Mouse (Mus musculus) adrenal gland, postnatal 36 days (tissue): ENCODE measurements around the gene Irak2. TPM values are rescaled to one million over a fixed set of nuclear protein-coding genes. Genes with fewer than 3 reads are reported as not detected.

Experiments used
- DNase-seq, 2 experiments: peaks; one replicate each; pipeline ENCODE4 v3.0.0; 2021; ENCODE audit warnings: mixed read lengths in 1 of 2
- total RNA-seq, 2 experiments: library from RNA; stranded (reverse); gene quantifications; 2 replicates each; pipeline ENCODE4 v1.2.3; 2021

The Irak2 gene
- total RNA-seq, 2 experiments from 2014 or later, result 17.8 to 21.9 TPM

DNA sequence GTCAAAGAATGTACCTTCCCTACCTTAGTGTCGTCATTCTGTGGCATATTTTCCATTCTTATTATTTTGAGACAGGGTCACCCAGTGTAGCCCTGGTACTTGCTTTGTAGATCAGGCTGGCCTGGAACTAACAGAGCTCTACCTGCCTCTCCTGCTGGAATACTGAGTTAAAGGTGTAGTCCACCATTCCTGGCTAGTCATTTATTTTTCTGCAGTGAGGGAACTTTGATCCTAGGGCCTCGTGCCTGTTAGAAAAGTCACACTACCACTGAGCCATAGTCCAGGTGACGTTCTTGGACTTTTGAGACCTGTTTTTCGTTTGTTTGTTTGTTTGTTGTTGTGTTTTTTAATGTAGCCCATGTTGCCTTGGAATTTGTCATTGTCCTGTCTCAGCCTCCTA is 934 bp downstream of the Irak2 start:
- DNase-seq, result no peak

DNA sequence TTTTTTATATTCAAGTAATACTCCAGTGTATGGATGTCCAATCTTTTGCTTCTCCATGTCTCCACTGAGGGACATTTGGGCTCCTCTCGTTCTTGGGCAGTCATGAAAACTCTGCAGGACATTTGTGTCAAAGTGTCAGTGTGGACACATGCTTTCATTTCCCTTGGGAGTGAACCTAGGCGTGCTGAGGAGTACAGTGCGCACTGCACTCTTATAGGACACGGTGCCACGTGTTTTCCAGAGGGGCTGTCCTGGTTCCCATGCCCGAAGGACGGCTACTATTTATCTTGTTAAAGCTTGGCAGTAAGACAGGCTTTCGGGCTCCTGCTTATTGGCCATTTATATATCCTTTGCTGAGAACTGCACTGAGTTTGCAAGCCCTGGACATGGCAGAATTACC is 4.3 kb downstream of the Irak2 start:
- no peak for DNase-seq

DNA sequence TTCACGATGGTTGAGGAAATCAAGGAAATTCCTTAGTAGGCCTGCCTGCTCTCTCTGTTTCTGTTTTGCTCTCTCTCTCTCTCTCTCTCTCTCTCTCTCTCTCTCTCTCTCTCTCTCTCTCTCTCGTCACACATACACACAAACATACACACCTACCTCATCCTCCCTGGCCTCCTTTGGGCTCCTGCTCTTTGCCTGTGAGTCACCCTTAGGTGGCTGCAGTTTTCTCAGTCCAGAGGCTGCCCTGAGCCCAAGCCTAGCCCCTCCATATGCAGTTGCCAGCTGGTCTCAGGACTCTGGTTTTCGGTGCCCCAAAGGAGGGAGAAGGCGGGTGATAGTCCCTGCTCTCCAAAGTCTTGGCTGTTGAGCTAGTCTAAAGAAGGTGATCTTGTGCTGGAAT is 4.8 kb downstream of the Irak2 start:
- no peak for DNase-seq

DNA sequence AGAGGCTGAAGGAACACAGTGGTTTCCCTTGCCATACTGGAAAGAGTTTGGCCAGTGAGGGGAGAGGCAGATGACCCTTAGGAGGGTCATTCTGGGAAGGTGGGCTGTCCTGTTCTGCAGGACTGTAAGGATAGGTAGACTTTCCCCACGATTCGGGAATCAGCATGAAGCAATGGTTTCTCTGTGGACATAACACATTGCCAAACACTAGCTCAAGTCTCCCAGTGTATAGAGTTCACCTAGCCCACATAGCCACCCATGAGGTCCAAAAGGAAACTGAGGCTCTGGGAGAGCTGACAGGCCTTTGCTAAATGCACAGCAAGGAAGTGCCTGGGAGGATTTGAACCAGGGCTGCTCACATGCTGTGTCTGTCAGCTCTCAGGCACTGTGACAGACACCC is 5.7 kb downstream of the Irak2 start:
- no peak for DNase-seq

DNA sequence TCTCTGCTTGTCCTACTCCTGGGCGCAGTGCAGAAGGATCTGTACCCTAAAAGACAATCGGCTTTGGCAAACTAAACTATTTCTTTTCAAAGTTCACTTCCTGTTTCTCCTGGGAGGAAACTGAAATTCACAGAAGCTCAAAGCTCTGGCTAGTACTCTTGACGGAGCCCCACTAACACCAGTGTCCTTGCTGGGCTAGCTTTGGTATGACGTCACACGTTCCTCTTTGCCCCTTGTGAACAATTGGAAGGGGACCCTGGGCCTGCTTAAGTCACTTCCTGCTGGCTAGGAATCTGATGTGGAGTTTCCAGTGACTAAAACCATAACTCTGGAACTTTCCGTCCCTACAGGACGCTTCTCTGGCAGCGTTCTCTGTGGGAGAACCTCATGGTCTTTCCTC is 6.5 kb downstream of the Irak2 start:
- peak; percentile 46 to 53 for DNase-seq

DNA sequence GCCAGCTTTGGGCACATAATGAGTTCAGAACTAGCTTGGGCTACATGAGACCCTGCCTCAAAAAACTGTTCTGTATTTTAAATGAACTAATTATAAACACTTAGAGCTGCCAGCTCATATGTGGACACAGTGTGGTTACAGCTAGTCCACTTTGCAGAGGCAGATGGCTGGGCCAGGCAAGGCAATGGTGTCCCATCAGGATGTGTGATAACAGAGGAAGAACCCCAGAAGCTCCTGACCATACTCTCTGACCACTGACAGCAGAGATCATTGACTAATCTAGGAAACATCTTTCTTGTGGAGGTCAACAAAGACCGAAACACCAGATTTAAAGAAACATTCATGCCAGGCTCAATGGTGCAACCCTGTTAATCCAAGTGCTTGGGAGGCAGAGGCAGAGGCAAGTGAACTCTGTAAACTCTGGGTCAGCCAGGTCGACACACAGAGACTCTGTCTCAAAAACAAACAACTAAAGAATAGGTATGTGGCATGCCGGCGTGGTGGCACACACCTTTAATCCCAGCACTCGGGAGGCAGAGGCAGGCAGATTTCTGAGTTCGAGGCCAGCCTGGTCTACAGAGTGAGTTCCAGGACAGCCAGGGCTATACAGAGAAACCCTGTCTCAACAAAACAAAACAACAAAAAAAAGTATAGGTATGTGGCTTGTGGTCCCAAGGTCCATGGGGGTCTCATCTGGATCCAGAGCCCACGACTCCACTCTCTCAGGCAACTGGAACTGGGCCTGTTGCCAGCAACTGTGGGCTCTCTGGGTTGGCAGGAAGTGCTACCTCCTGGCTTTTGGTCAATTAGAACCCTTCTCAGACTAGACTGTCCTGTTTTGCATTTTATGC is 11.3 kb downstream of the Irak2 start:
- peak in 1 of 2 experiments; percentile 32 for DNase-seq

DNA sequence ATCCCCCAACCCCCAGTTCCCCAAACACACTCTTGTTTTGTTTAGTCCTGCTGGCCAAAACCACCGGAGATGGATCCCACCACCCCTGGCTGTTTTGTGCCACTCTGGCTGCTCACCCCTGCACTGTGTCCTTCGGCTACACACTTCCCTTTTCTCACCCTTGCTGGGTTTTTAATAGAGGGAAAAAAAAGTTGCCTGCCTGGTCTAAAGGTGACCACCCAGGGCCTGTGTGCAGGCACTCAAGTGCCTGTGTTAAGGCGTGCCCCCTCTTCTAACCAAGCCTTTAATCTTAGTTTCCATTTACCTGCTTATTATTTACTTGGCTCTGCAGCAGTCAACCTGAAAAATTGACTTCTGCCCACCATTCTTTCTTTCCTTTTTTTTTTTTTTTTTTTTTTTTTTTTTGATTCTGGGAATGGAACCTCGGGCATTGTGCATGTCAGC is 12.0 kb downstream of the Irak2 start:
- DNase-seq, result no peak

DNA sequence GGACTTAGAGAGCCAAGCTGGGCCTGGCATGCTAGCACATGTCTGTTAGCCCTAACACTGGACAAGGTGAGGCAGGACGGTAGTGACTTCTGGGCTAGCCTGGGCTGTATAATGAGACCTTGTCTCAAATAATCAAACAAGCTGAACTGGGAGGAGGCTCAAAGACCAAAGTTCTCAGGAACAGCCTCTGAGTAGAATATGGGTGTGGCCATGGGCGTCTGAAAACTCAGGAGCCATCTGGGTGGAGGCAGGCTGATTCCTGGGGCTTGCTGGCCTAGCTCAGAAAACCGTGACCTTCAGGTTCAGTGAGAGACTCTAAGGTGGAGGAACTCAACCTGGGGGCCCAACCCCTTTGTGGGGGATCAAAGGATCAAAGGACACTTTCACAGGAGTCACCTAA is 13.4 kb downstream of the Irak2 start:
- DNase-seq, result no peak

DNA sequence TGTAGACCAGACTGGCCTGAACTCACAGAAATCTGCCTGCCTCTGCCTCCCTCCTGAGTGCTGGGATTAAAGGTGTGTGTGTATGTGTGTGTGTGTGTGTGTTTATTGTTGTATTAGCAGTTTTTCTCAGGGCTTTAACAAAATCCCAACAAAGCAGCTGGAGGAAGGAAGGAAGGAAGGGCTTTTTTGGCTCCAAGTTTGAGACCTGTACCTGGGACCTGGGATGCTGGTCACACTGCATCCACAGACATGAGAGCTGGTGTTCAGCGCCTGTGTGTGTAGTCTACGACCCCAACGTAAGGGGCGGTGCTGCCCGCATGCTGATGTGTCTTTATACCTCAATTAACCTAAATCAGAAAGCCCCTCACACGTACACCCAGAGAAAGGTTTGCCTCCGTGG is 15.3 kb downstream of the Irak2 start:
- DNase-seq, result no peak

DNA sequence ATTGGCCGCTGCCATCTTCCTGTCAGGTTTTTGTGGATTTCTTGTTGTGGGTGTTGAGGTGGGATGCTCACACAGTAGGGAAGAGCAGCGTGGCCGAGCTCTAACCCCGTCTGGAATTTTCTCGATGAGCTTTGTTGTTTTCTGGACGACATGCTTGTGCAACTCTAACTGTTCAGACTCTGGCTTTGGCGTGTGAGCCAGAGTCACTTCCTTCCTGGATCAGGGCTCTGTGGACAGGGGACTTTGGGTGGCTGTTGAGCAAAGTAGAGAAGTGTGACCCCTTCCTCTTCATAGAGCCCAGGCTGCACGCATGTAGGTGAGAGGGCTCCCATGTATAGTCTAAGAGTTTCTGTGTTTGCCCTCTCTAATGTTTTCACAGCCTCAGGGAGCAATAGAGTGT is 15.8 kb downstream of the Irak2 start:
- DNase-seq, result no peak

DNA sequence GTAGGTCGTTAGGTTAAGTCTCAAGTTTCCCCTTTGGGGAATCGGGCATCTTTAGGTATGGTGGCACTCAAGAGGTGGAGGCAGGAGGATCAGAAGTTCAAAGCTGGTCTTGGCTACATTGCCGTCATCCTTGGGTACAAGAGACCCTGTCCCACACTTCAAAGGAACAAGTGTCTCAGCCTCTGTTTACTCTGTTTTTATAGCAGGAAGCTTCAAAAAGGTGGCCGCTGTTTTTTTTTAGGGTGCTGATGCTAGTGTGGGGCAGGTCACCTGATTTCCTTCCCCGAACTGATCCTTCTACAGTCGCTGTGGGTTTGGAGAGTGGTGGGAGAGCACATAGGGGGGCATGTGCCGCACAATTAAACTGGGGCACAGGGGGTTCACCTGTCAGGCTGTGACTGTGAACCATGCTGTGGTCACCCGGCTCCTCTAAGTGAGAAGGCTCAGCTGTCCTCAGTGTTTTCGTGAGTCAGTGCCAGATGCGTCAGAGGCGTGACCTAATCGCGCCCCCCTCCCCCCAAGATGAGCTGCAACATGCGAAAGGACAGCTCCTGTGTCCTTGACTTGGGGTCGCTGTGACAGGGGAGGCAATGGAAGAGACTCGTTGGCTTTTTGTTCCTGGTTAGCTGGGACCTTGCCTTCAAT is 16.6 kb downstream of the Irak2 start:
- DNase-seq, result peak; percentile 88 to 90

DNA sequence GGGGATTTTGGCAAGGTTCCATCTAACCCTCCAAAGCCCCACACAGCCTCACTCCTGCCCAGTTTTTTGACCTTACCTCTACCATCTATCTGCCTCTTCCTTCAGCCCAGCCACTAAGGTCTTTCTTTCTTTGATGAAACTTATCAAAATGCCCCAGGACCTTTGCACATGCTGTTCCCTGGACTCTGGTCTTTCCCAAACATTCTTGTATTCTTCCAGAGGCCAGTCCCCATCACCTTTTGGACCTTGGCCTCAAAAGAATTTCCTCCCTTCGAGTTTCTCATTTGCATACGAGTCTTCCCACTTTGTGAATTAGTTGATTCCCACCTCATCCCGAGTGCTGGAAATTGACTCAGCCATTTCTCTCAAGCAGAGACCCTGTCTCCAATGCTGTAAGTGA is 17.2 kb downstream of the Irak2 start:
- no peak for DNase-seq

DNA sequence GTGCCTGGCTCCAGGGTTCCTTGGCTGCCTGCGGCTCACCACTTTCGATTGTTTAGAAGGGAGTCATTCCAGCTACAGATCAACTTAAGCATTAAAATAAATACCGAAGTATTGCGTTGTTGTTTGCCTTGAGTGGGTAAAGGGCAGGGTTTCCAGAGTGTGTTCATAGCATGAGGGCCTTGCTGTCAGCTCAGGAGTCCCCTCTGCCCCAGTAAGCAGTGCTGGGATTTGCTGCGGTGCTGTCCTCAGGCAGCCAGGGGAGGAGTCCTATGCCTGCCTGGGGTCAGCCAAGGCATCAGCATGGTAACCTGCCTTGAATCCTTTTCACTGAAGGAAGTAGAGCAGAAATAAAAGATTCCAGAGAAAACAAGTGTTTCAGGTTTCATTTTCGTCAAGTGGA is 18.6 kb downstream of the Irak2 start:
- peak in 1 of 2 experiments; percentile 40 for DNase-seq

DNA sequence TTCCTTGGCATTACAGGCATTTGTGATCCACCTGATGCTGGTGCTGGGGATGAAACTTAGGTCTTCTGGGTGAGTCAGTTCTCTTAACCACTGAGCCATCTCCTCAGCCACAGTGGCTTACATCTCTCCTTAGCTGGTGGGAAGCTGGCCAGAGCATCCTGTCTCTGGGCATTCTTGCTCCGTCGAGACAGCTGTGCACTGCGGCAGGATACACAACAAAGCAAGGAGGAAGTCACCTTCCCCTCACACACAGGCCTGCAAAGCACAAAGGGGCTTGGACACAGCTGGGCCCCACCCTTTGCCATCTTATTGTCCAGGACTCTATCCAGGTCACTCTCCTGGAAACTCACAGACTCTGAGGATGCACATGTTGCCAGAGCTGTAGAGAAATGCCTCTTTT is 20.0 kb downstream of the Irak2 start:
- peak in 1 of 2 experiments; percentile 56 for DNase-seq

DNA sequence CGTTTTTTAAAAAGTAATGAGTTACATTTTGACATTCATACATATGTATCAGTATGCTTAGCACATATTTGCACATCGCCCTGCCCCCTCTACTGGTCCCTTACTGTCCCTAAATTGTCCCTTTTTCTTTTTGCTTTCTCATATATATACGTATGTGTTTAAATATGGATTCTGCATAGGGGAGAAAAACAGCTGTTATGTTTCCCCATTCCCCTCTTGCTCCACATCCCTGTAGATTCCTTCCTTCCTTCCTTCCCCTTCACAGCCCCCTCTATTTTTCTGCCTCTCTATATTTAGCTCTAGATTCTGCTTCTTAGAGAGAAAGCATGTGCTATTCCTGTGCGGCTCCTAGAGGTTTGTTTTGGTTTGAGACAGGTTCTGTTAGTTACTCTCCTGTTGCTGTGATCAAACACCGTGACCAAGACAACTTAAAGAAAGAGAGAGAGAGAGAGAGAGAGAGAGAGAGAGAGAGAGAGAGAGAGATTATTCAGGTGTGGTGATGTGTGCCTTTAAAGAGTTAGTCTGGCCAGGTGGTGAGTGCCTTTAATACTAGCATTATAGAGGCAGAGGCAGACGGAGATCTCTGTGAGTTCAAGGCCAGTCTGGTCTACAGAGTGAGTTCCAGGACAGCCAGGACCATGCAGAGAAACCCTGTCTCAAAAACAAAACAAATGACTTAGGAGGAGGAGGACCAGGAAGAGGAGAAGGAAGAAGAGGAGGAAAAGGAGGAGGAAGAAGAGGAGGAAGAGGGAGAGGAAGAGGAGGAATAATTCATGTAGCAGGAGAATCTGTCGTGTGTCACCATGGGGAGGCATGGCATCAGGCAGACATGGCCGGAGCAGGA is 21.6 kb downstream of the Irak2 start:
- DNase-seq, result no peak

DNA sequence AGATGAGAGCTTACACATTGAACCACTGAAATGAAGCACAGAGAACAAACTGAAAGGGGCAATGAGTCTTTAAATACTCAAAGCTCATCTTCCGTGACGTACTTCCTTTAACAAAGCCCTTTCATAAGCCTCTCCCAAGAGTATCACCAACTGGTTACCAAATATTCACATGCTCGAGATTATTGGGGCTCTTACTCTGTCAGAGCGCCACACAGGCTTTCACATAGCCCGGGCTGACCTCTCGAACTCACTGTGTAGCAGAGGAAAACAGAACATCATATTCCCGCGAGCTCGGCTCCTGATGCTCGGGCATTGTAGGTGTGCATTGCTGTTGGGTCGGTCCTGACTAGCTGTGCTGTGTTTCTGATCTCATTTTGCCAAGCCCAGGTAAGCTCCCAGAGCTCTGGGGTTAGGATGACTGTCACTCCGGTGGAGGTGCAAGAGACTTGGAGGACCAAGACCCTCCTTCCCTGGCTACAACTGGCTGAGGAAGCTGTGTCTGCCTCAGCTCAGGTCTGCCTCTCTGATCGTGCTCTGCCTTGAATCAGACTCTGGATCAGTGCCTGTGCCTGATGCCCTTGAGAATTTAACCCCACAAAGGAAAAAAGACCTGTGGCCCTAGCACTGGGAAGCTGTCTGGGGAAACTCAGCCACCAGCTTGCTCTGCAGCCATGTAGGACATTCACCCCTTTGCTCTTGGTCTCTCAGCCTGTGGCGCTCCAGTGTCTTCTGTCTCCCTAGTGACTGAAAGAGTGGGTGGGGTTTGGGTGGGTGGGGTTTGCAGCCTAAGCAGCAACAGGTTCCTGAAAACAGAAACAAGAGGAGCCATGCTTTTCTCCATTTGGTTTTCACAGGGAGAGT is 22.5 kb downstream of the Irak2 start:
- DNase-seq, result peak in 1 of 2 experiments; percentile 48

DNA sequence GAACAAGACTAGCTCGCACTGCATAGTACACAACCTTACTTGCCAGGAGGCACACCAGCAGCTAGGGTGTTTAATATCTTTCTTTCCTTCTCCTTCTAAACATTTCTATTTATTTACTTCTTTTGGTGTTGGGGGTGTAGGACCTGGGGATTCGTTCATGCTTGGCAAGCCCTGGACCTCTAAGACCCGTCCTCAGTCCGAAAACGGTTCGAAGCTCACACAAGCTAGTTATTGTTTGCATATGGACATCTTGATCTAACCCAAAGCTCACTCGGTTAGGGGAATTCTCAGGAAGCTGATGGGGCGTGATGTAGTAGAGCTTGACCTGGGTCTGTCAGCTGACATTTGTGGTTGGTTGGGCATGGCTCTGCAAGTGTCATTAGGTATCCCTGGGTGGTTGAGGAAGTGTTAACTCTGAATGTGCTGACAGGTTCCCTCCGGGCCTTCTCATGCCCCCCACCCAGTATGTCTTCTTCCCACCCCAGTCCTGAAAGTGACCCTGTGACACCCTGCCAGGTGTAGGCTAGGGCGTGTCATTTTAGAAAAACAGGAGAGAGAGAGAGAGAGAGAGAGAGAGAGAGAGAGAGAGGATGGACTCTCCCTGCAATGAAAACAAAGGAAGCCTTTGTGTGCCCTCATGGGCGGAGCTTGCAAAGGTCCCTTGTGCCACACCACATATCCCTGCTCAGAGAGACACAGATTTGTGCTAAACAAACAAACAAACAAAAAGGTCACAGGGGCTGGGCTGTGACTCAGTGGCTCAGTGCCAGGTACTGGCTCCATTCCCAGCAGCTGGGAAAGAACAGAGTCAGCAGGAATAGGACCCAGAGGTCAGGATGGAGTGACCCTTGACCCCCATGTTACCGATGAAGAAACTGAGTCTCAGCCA is 23.3 kb downstream of the Irak2 start:
- peak; percentile 76 to 84 for DNase-seq

DNA sequence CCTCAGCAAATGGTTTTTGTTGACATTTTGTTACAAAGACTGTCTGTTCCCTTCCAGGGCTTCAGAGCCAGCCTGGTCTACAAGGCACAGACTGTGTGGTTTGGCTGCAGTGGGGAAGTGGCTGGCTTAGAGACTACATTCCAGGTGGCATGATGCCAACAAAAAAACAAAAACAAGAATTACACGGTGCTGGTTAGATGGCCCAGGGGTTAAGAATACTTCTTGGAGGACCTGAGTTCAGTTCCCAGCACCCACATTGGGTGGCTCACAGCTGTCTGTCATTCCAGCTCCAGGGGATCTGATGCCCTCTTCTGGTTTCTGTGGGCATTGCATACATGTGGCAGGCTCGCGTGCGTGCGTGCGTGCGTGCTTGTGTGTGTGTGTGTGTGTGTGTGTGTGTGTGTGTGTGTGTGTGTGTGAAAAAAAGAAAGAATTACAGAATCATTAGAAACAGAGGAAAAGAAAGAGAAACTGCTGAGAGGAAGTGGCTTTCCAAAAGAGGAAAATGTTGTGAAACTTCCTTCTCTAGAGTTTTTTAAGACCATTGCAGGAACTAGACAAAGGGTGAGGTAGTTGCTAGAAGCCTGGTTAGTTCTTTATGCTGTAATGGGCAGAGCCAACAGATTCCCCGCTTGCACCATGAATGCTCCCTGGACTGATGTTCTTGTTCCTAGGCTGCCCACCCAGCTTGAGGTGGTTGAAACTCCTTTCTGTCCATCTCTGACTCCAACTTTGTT is 24.9 kb downstream of the Irak2 start:
- DNase-seq, result no peak

DNA sequence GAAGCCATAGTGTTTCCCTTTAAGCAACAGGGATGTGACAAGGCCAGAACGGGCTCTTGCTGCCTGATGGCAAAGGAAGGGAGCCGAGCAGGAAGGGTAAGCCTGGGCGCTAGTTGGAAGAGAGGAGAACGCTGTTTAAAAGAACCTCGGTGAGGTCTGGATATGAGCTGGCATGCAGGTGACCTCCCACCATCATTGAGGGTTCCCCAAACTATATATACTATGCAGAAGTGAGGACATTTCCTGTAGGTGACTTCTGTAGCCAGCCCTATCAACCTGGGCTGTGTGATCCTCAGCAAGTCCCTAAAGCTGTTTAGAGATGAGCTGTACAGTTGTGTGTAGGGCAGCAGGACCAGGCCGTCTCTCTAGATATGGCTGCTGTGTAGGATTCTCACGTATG is 26.0 kb downstream of the Irak2 start:
- DNase-seq, result no peak

DNA sequence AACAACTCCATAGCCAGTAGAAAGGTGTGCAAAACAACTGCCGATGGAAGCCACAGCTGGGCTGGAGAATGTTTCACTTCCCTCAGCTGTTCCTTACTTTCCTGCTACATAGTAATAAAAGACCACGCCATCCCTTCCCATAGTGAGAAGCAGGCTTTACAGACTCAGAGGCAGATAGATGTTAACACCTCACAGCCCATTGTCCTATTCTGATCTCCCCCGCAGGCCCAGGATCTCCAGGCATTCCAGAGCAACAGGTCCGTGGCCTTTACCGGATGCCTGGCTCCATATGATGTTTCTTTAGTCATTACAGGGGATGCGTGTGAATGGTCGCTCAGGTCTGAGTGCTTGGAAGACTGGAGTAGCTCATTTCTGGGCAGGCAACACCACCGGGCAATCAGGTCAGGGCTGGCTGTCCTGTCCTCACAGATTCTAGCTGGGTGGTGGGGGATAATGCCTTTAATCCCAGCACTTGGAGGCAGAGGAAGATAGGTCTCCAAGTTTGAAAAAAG is 29.4 kb downstream of the Irak2 start:
- no peak for DNase-seq
